Mouse (Mus musculus): Measurements from ENCODE around the gene Rps19.

DNA sequence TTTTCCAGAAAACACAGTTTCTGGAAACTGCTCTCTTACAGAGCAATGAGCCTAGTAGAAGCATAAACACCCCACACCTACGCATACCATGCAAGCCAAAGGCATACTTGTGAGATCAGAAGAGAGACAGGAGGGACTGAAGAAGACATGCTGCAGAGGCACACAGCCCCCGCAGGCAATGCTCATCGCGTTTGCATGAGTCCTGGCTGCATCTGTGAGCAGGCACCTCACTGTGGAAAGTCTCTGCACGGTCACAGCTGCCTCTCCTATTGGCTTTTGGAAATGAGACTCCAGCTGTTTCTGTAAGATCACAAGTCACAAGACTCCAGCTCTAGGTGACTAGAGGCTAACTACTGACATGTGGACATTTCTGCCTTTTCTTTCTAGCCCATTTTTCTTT, 34.0 kb upstream of the Rps19 start:
- no peak for TF ChIP-seq POLR2A (IDR thresholded peaks at IDR 0.05; ENCODE audit: borderline replicate concordance, extremely low read depth, low read depth, low read length)
- no peak for TF ChIP-seq CTCF (IDR thresholded peaks at IDR 0.05; ENCODE audit: insufficient read depth, low read length)

All from lung, adult 2 months (tissue).